Mouse (Mus musculus) kidney, postnatal 0 days (tissue): ENCODE results near the gene Tex52. TPM values are rescaled to one million over a fixed set of nuclear protein-coding genes. Genes with fewer than 3 reads are reported as not detected.
A peak's percentile ranks its signal among the peaks of the same experiment; 100 is the strongest.

Experiments
- ATAC-seq: fragments of 200-750 bp; cut with Nextera tagmentation; replicated peaks from 2 replicates; pipeline ENCODE4 v1.8.0; 2017; ENCODE audit warnings: low read depth, moderate number of reproducible peaks, moderate TSS enrichment, moderate library complexity; ENCODE audit not compliant: low FRiP score
- DNase-seq: peaks from one replicate; pipeline ENCODE4 v3.0.0-alpha.2; 2016; ENCODE audit warnings: low spot score
- H3K27ac ChIP-seq: fragments of 300-500 bp; sonication (generic); 2 replicates; pipeline ENCODE4 v1.5.1; 2014; ENCODE audit warnings: mild to moderate bottlenecking
- H3K27me3 ChIP-seq: fragments of 300-500 bp; sonication (generic); 2 replicates; pipeline ENCODE4 v1.6.1; 2014; ENCODE audit warnings: low read length, mixed read lengths; ENCODE audit not compliant: insufficient read depth
- H3K36me3 ChIP-seq: fragments of 300-500 bp; sonication (generic); 2 replicates; pipeline ENCODE4 v1.6.1; 2014; ENCODE audit warnings: low read length, mixed read lengths; ENCODE audit not compliant: insufficient read depth
- H3K4me1 ChIP-seq: fragments of 300-500 bp; sonication (generic); replicated peaks from 2 replicates; pipeline ENCODE4 v1.6.1; 2014; ENCODE audit warnings: antibody characterized with exemption, low read length, mixed read lengths; ENCODE audit not compliant: insufficient read depth
- H3K4me2 ChIP-seq: fragments of 300-500 bp; sonication (generic); 2 replicates; pipeline ENCODE4 v1.6.1; 2014; ENCODE audit warnings: mild to moderate bottlenecking, low read length, moderate library complexity, mixed read lengths
- H3K4me3 ChIP-seq: fragments of 300-500 bp; sonication (generic); replicated peaks from 2 replicates; pipeline ENCODE4 v1.5.1; 2014; ENCODE audit warnings: low read depth, low read length
- H3K9ac ChIP-seq: fragments of 300-500 bp; sonication (generic); 2 replicates; pipeline ENCODE4 v1.6.1; 2014; ENCODE audit warnings: low read depth, low read length
- H3K9me3 ChIP-seq: fragments of 300-500 bp; sonication (generic); replicated peaks from 2 replicates; pipeline ENCODE4 v1.6.1; 2016; ENCODE audit warnings: low read length, inconsistent platforms, mixed read lengths
- CTCF ChIP-seq: IDR thresholded peaks from 2 replicates; pipeline ENCODE4 v1.5.1; 2016; ENCODE audit warnings: antibody characterized with exemption, low read depth, mild to moderate bottlenecking, moderate library complexity
- WGBS: fragments of 180-500 bp; shearing (Covaris S2); extraction: QIAGEN DNeasy Blood & Tissue Kit; methylation state at CpG from one replicate; pipeline ENCODE4 v1.1.7; 2014; 5-methylcytosine and 5-hydroxymethylcytosine counted together
- polyA plus RNA-seq: library from polyadenylated mRNA; unstranded; fragments of >200 nt; fragmentation: Nextera tagmentation; extraction: Ambion mirVana; gene quantifications from 2 replicates; pipeline ENCODE4 v1.2.1, GENCODE M21; 2015

The Tex52 gene
- polyA plus RNA-seq, 1 experiment from 2014 or later = not detected

DNA sequence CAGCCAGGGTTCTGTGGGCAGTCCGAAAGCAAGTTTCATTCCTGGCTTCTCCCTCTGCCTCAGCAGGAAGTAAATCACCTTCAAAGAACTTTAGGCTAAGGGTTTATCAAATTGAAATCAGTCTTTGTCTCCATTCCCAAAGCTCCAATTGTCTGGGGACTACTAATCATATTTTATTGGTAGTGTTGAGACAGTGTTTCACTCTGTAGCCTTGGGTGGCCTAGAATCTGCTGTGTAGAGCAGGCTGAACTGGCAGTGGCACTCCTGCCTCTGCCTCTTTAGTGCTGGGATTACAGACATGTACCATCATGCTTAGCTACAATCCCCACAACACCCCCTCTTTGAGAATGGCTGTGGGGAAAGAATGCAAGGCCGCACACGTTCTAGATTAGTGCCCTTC, 46.2 kb downstream of the Tex52 start:
- H3K4me2 ChIP-seq = no peak overlapping the region
- no peak overlapping the region for H3K4me3 ChIP-seq
- ATAC-seq (no peak), DNase-seq (peak; percentile 25)
- no peak overlapping the region for H3K9ac ChIP-seq
- 0 out of 2 replicates have a peak, but pooled peaks cover 6% of the 10 kb centered on the region for H3K4me1 ChIP-seq
- no peaks in the 10 kb centered on the region; the same call in 1 of the 2 replicates for H3K36me3 ChIP-seq
- H3K9me3 ChIP-seq = no peaks in the 10 kb centered on the region
- H3K27ac ChIP-seq = peak overlapping the region; percentile 80
- no peak for TF ChIP-seq CTCF
- H3K27me3 ChIP-seq = no peaks in the 10 kb centered on the region
- 64% methylated on average over 3 of the region's 3 CpGs for WGBS

DNA sequence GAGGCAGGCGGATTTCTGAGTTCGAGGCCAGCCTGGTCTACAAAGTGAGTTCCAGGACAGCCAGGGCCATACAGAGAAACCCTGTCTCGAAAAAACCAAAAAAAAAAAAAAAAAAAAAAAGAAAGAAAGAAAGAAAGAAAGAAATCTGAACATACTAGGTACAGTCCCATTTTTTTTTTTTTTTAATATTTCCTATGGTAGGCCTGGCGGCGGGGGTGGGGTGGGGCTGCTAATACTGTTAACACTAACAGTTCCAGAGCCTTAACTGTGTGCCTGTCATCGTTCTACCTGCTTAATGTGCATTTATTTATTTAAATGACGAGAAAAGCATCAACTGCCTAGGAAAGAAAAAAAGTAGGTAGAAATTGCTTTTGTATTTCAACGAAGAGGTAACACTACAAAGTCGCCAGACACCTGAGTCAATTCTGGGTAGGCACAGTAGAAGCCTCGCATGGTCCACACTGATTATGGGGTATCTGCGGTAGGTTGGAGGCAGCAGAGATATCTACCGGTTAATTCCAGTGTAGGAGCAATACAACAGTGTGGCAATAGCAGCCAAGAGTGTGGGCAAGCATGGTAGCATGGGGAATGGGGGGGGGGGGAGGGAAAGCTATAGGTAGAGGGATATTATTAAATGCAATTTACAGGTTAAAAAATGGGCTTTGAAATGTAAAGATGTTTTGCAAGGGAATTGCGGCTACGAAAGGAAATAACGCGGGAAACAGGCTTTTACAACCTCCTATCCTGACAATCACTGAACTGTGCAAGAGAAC, 48.4 kb downstream of the Tex52 start:
- H3K4me2 ChIP-seq = peak overlapping the region; percentile 76
- H3K4me1 ChIP-seq = 0 out of 2 replicates have a peak, but pooled peaks cover 6% of the 10 kb centered on the region
- peak overlapping the region; percentile 90 for H3K27ac ChIP-seq
- TF ChIP-seq CTCF = no peak
- no peaks in the 10 kb centered on the region for H3K36me3 ChIP-seq
- H3K4me3 ChIP-seq = peak overlapping the region; percentile 60
- ATAC-seq = no peak
- no peaks in the 10 kb centered on the region for H3K9me3 ChIP-seq
- no peaks in the 10 kb centered on the region for H3K27me3 ChIP-seq
- WGBS = 40% methylated on average over 15 of the region's 16 CpGs
- peak overlapping the region; percentile 70 for H3K9ac ChIP-seq
- DNase-seq = no peak

DNA sequence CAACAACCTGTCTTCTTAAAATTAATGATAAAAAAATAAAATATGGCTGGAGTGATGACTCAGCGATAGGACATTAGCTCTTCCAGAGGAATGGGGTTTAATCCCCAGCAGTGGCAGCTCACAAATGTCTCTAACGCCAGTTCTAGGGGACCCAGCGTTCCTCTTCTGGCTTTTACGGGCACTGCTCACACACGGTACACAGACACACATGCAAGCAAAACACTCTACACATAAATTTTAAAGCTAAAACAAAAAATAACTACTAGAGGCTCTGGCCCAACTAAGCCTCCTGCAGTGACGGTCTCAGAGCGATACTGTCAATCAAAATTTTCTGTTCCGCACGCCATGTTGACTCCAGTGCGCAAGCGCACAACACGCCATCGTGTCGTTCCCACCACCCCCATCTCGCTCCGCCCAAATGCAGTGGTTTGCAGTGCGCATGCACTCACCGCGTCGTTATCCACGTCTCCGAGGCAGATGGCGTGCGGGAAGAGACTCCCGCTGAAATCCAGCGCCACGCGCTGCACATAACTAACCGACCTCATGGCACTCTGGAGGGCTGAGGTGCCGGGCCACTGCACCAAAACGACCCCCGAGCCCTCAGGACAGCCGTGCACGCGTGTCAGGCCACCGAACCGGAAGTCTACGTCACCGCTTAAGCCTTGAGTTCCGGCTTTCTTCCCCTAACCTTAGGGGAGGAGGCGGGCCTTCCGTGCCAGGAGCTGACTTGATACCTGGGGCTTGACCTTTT, 49.2 kb downstream of the Tex52 start, which contains the start of gene Itfg2:
Gene Itfg2, minus strand, starts transcription at position 663 of the 751 bp plus-strand sequence.
- Histone ChIP-seq H3K4me3 (peak within 1 kb of the TSS; percentile 60), H3K27me3 (no peaks in the 10 kb centered on the region), H3K4me2 (peak within 1 kb of the TSS; percentile 76), H3K4me1 (0 out of 2 replicates have a peak, but pooled peaks cover 6% of the 10 kb centered on the region), H3K9ac (peak within 1 kb of the TSS; percentile 70), H3K27ac (peak within 1 kb of the TSS; percentile 90), H3K9me3 (no peaks in the 10 kb centered on the region), H3K36me3 (no peaks in the 10 kb centered on the region)
- peak; percentile 94 for ATAC-seq
- DNase-seq = peak; percentile 98
- TF ChIP-seq CTCF = no peak
- WGBS = under 1% methylated on average over 42 of the region's 42 CpGs

DNA sequence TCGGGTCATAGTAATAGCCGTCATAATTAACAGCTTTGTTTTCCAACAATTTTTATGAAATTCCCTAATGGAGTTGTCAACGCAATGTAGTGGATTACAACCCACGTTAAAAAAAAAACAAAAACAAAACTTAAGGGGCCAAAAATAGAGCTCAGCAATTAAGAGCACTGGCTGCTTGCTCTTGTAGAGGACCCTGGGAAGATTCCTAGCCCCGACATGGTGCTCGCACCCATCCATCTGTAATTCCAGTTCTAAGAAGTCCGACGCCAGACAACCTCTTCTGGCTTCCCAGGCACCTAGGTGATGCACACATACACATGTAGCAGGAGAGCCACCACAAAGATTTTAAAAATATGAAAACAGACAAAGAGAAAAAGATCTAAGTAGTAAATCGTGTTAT, 49.8 kb downstream of the Tex52 start:
- WGBS = 17% methylated on average over 9 of the region's 9 CpGs
- Histone ChIP-seq H3K27ac (peak overlapping the region; percentile 90; the same call in 1 of the 2 replicates), H3K9me3 (no peaks in the 10 kb centered on the region), H3K4me1 (0 out of 2 replicates have a peak, but pooled peaks cover 6% of the 10 kb centered on the region), H3K27me3 (no peaks in the 10 kb centered on the region), H3K4me3 (peak overlapping the region; percentile 60), H3K36me3 (peaks cover 4% of the 10 kb centered on the region; the same call in 1 of the 2 replicates), H3K4me2 (peak overlapping the region; percentile 76), H3K9ac (peak overlapping the region; percentile 70)
- TF ChIP-seq CTCF = no peak
- no peak for ATAC-seq
- no peak for DNase-seq

DNA sequence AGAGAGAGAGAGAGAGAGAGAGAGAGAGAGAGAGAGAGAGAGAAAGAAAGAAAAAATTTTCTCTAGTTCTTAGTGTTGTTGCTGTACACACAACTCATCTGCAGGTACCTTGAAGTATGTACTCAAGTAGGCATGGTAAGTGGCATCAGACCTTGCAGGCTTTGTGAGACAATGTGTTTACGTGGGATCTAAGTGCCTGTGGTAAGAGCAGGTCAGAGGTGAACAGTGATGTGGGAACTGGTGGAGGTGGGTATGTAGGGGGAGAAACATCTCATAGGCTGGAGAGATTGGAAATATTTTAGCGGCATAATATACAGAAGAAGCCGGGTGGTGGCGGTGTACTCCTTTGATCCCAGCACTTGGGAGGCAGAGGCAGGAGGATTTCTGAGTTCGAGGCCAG, 52.3 kb downstream of the Tex52 start:
- Histone ChIP-seq H3K27me3 (no peaks in the 10 kb centered on the region), H3K9ac (no peak overlapping the region), H3K4me3 (no peak overlapping the region), H3K27ac (no peak overlapping the region), H3K4me2 (no peak overlapping the region), H3K9me3 (no peaks in the 10 kb centered on the region), H3K4me1 (0 out of 2 replicates have a peak, but pooled peaks cover 3% of the 10 kb centered on the region), H3K36me3 (peaks cover 27% of the 10 kb centered on the region)
- ATAC-seq (no peak), DNase-seq (no peak)
- no peak for TF ChIP-seq CTCF
- 91% methylated on average over 5 of the region's 5 CpGs for WGBS

DNA sequence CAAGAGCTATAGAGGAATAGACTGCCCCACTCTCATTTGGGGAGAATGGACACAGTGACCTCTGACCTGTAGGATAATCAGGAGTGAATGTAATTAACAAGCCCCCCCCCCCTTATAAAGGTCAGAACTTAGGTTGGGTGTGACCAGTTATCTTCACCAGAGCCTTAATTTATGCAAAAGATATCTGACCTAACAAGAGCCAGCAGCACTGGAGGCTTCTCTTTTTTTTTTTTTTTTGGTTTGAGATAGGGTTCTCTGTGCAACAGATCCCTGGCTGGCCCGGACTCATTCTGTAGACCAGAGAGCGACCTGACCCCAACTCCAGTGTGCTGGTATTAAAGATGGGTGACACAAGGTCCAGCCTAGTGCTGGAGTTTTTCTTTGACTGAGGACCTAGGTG, 54.0 kb downstream of the Tex52 start:
- no peak for TF ChIP-seq CTCF
- 95% methylated on average over 2 of the region's 2 CpGs for WGBS
- Histone ChIP-seq H3K9me3 (no peaks in the 10 kb centered on the region), H3K27ac (no peak overlapping the region), H3K4me3 (no peak overlapping the region), H3K27me3 (no peaks in the 10 kb centered on the region), H3K4me2 (no peak overlapping the region), H3K9ac (no peak overlapping the region), H3K4me1 (0 out of 2 replicates have a peak, but pooled peaks cover 3% of the 10 kb centered on the region), H3K36me3 (peaks cover 44% of the 10 kb centered on the region)
- DNase-seq = no peak
- no peak for ATAC-seq
